Mouse (Mus musculus): ENCODE data around the gene Olfr1013. TPM values are rescaled to one million over a fixed set of nuclear protein-coding genes. Genes with fewer than 3 reads are reported as not detected.

The Olfr1013 gene
- not detected in 2 replicates for polyA plus RNA-seq (2016; fragmentation: Nextera tagmentation; extraction: Ambion mirVana)

- H3K4me2 ChIP-seq, result no peak within 1 kb of the TSS
- no peaks in the 10 kb centered on the region for H3K36me3 ChIP-seq
- no peak for ATAC-seq (ENCODE audit: insufficient number of reproducible peaks, low FRiP score)
- H3K9ac ChIP-seq, result no peak within 1 kb of the TSS
- H3K4me1 ChIP-seq (replicated peaks), result no peaks in the 10 kb centered on the region
- no peaks in the 10 kb centered on the region for H3K27me3 ChIP-seq (replicated peaks)
- H3K27ac ChIP-seq (ENCODE audit: poor library complexity, severe bottlenecking), result no peak within 1 kb of the TSS
- H3K9me3 ChIP-seq (replicated peaks), result no peaks in the 10 kb centered on the region
- no peak within 1 kb of the TSS for H3K4me3 ChIP-seq
Measured at GRCm38 (mm10) chr2:85766798-85767197, at the start of gene Olfr1013. TSS of gene Olfr1013 (plus strand) at chr2:85767098.

DNA sequence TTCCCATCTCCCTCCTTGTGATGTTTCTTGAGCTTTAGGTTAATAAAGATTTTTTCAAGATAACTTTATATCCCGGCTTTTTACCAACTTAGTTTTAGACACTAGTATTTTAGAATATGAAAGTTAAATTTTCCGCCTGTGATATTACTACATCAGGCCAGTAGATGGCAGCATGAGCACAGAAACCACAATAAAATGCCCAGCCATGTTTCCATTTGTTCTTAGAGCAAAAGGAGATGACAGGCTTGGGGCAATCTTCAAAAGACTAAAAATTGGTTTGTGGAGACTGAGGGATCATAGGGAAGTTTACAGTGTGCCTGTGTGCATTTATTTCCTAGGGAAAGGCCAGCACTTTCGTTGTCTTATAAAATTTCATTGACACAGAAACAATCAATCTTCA, 41.1 kb upstream of the Olfr1013 start:
- Histone ChIP-seq H3K27ac (ENCODE audit: poor library complexity, severe bottlenecking) (no peak overlapping the region), H3K36me3 (no peaks in the 10 kb centered on the region), H3K9ac (no peak overlapping the region), H3K9me3 (replicated peaks) (no peaks in the 10 kb centered on the region), H3K4me3 (no peak overlapping the region), H3K4me2 (no peak overlapping the region), H3K4me1 (replicated peaks) (no peaks in the 10 kb centered on the region), H3K27me3 (replicated peaks) (no peaks in the 10 kb centered on the region)
- 16% methylated on average over 3 of the region's 3 CpGs for WGBS
- ATAC-seq (ENCODE audit: insufficient number of reproducible peaks, low FRiP score), result no peak

GRCm38 (mm10) chr2:85753822-85754221, 13.1 kb upstream of the Olfr1013 start:
- ATAC-seq (ENCODE audit: insufficient number of reproducible peaks, low FRiP score), result no peak
- H3K4me2 ChIP-seq, result no peak overlapping the region
- no peak overlapping the region for H3K4me3 ChIP-seq
- H3K4me1 ChIP-seq (replicated peaks), result no peaks in the 10 kb centered on the region
- WGBS, result 78% methylated on average over 4 of the region's 4 CpGs
- H3K9ac ChIP-seq, result no peak overlapping the region
- H3K27ac ChIP-seq (ENCODE audit: poor library complexity, severe bottlenecking), result no peak overlapping the region
- no peaks in the 10 kb centered on the region for H3K27me3 ChIP-seq (replicated peaks)
- H3K9me3 ChIP-seq (replicated peaks), result no peaks in the 10 kb centered on the region
- H3K36me3 ChIP-seq, result no peaks in the 10 kb centered on the region

DNA sequence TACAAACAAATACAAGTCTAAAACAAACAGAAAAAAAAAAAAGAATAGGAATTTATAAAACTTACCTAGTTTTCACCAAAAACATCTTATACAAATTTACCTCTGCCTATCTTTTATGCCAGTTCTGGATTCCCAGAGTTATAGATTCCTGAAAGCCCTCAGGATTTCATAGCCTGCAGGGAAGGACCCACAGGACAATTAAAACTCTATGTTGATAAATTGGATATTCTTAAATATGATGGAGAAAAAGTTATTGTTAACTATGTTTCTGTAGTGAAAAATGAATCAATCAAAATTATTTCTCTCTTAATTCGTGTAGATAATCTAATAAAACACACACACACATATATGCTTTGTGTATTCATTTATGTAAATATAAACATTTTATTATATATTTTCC, 4.2 kb upstream of the Olfr1013 start, which contains the start of gene Olfr1012:
TSS of gene Olfr1012 (minus strand) at position 101 of the 400 bp plus-strand sequence.
- WGBS, result 60% methylated on average over 1 of the region's 1 CpGs
- Histone ChIP-seq H3K27ac (ENCODE audit: poor library complexity, severe bottlenecking) (no peak within 1 kb of the TSS), H3K36me3 (no peaks in the 10 kb centered on the region), H3K27me3 (replicated peaks) (no peaks in the 10 kb centered on the region), H3K9me3 (replicated peaks) (no peaks in the 10 kb centered on the region), H3K9ac (no peak within 1 kb of the TSS), H3K4me3 (no peak within 1 kb of the TSS), H3K4me2 (no peak within 1 kb of the TSS), H3K4me1 (replicated peaks) (no peaks in the 10 kb centered on the region)
- ATAC-seq (ENCODE audit: insufficient number of reproducible peaks, low FRiP score), result no peak

GRCm38 (mm10) chr2:85772413-85772812, 5.5 kb downstream of the Olfr1013 start, which contains the start of gene Olfr1014:
TSS of gene Olfr1014 (plus strand) at chr2:85772713.
- Histone ChIP-seq H3K4me3 (no peak within 1 kb of the TSS), H3K9ac (no peak within 1 kb of the TSS), H3K36me3 (no peaks in the 10 kb centered on the region), H3K9me3 (replicated peaks) (no peaks in the 10 kb centered on the region), H3K4me1 (replicated peaks) (no peaks in the 10 kb centered on the region), H3K4me2 (no peak within 1 kb of the TSS), H3K27ac (ENCODE audit: poor library complexity, severe bottlenecking) (no peak within 1 kb of the TSS), H3K27me3 (replicated peaks) (no peaks in the 10 kb centered on the region)
- no peak for ATAC-seq (ENCODE audit: insufficient number of reproducible peaks, low FRiP score)

GRCm38 (mm10) chr2:85781717-85782116, 14.8 kb downstream of the Olfr1013 start, which contains the start of gene Olfr1015:
TSS of gene Olfr1015 (plus strand) at chr2:85782017.
- no peaks in the 10 kb centered on the region for H3K4me1 ChIP-seq (replicated peaks)
- ATAC-seq (ENCODE audit: insufficient number of reproducible peaks, low FRiP score), result no peak

GRCm38 (mm10) chr2:85792331-85792730, 25.4 kb downstream of the Olfr1013 start:
- Histone ChIP-seq H3K4me3 (no peak overlapping the region), H3K4me1 (replicated peaks) (no peaks in the 10 kb centered on the region), H3K9ac (no peak overlapping the region), H3K9me3 (replicated peaks) (no peaks in the 10 kb centered on the region), H3K36me3 (no peaks in the 10 kb centered on the region), H3K4me2 (no peak overlapping the region), H3K27ac (ENCODE audit: poor library complexity, severe bottlenecking) (no peak overlapping the region), H3K27me3 (replicated peaks) (no peaks in the 10 kb centered on the region)
- WGBS, result 58% methylated on average over 2 of the region's 2 CpGs
- no peak for ATAC-seq (ENCODE audit: insufficient number of reproducible peaks, low FRiP score)

More at GRCm38 (mm10) chr2:85781717-85782116, 14.8 kb downstream of the Olfr1013 start, which contains the start of gene Olfr1015:
- Histone ChIP-seq H3K9ac (no peak within 1 kb of the TSS), H3K27me3 (replicated peaks) (no peaks in the 10 kb centered on the region), H3K36me3 (no peaks in the 10 kb centered on the region), H3K4me2 (no peak within 1 kb of the TSS), H3K4me3 (no peak within 1 kb of the TSS), H3K9me3 (replicated peaks) (no peaks in the 10 kb centered on the region), H3K27ac (ENCODE audit: poor library complexity, severe bottlenecking) (no peak within 1 kb of the TSS)

- WGBS, result 80% methylated on average over 2 of the region's 2 CpGs
Measured at GRCm38 (mm10) chr2:85802444-85802843, 35.5 kb downstream of the Olfr1013 start, which contains the start of gene Olfr1016. TSS of gene Olfr1016 (minus strand) at chr2:85802544.

GRCm38 (mm10) chr2:85804501-85804900, 37.6 kb downstream of the Olfr1013 start:
- WGBS, result 63% methylated on average over 4 of the region's 4 CpGs

More at GRCm38 (mm10) chr2:85802444-85802843, 35.5 kb downstream of the Olfr1013 start, which contains the start of gene Olfr1016:
- H3K9ac ChIP-seq, result no peak within 1 kb of the TSS
- no peaks in the 10 kb centered on the region for H3K27me3 ChIP-seq (replicated peaks)
- ATAC-seq (ENCODE audit: insufficient number of reproducible peaks, low FRiP score), result no peak
- H3K9me3 ChIP-seq (replicated peaks), result no peaks in the 10 kb centered on the region
- no peak within 1 kb of the TSS for H3K27ac ChIP-seq (ENCODE audit: poor library complexity, severe bottlenecking)
- H3K4me2 ChIP-seq, result no peak within 1 kb of the TSS
- no peak within 1 kb of the TSS for H3K4me3 ChIP-seq
- H3K4me1 ChIP-seq (replicated peaks), result no peaks in the 10 kb centered on the region
- no peaks in the 10 kb centered on the region for H3K36me3 ChIP-seq

DNA sequence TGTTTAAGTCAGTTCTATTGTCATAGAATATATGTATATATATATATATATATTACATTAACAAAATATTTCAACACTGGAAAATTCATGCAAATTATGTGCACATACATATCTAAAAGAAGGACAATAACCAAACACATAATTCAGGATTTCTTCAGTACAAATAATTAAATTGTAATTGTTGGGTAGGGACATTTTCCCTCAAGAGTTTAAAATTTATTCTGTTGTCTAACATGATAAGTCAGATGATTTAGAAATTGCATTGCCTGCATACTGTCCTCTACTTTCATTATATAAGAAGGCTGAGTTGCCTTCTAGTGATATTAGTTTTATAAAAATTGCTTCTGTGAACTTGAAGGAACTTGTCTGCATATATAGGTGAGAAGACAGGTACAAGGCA, 51.3 kb downstream of the Olfr1013 start, which contains the start of gene Olfr1018:
TSS of gene Olfr1018 (plus strand) at position 301 of the 400 bp plus-strand sequence.
- no peak within 1 kb of the TSS for H3K4me2 ChIP-seq
- no peak within 1 kb of the TSS for H3K9ac ChIP-seq
- no peak for ATAC-seq (ENCODE audit: insufficient number of reproducible peaks, low FRiP score)
- H3K4me3 ChIP-seq, result no peak within 1 kb of the TSS
- H3K9me3 ChIP-seq (replicated peaks), result no peaks in the 10 kb centered on the region
- H3K27me3 ChIP-seq (replicated peaks), result no peaks in the 10 kb centered on the region
- no peaks in the 10 kb centered on the region for H3K36me3 ChIP-seq
- no peaks in the 10 kb centered on the region for H3K4me1 ChIP-seq (replicated peaks)
- no peak within 1 kb of the TSS for H3K27ac ChIP-seq (ENCODE audit: poor library complexity, severe bottlenecking)

More at GRCm38 (mm10) chr2:85804501-85804900, 37.6 kb downstream of the Olfr1013 start:
- H3K9ac ChIP-seq, result no peak overlapping the region
- H3K4me2 ChIP-seq, result no peak overlapping the region
- ATAC-seq (ENCODE audit: insufficient number of reproducible peaks, low FRiP score), result no peak
- H3K27me3 ChIP-seq (replicated peaks), result no peaks in the 10 kb centered on the region
- H3K27ac ChIP-seq (ENCODE audit: poor library complexity, severe bottlenecking), result no peak overlapping the region
- no peak overlapping the region for H3K4me3 ChIP-seq
- H3K4me1 ChIP-seq (replicated peaks), result no peaks in the 10 kb centered on the region
- H3K36me3 ChIP-seq, result no peaks in the 10 kb centered on the region
- no peaks in the 10 kb centered on the region for H3K9me3 ChIP-seq (replicated peaks)
